Mouse (Mus musculus) CH12F3 (cell line): ENCODE measurements around the gene Cmtm2b.
"Not testable (repeated sequence)": the region's sequence is repeated elsewhere in the genome, so short reads cannot be mapped to it uniquely, and the experiment has no call there.

Experiments
- in situ Hi-C: fragments of 300-500 bp; cut with MboI; formaldehyde crosslinking; loops from 2 replicates; pipeline ENCODE4 v1.14.3; 2020; ENCODE audit warnings: low sequenced_read_pairs

The Cmtm2b gene

GRCm38 (mm10) chr8:104321930-104322329, at the start of gene Cmtm2b:
Cmtm2b (plus strand) TSS chr8:104322230.
- in situ Hi-C loops, result not testable (repeated sequence)

GRCm38 (mm10) chr8:104293081-104293480, 28.9 kb upstream of the Cmtm2b start, which contains the start of gene Cmtm2a:
Cmtm2a (minus strand) TSS chr8:104293181.
- in situ Hi-C loops, result not testable (repeated sequence)

GRCm38 (mm10) chr8:104294396-104294795, 27.6 kb upstream of the Cmtm2b start:
- in situ Hi-C loops, result no loop called here

- in situ Hi-C loops, result not testable (repeated sequence)
Observed at GRCm38 (mm10) chr8:104301577-104301976, 20.5 kb upstream of the Cmtm2b start.

GRCm38 (mm10) chr8:104302536-104302935, 19.5 kb upstream of the Cmtm2b start:
- in situ Hi-C loops, result not testable (repeated sequence)

GRCm38 (mm10) chr8:104304962-104305361, 17.1 kb upstream of the Cmtm2b start:
- in situ Hi-C loops, result no loop called here

- in situ Hi-C loops, result not testable (repeated sequence)
Observed at GRCm38 (mm10) chr8:104308341-104308740, 13.7 kb upstream of the Cmtm2b start.

- in situ Hi-C loops, result not testable (repeated sequence)
Observed at GRCm38 (mm10) chr8:104309441-104310155, 12.4 kb upstream of the Cmtm2b start, which contains the start of the genes Gm45711 and Cmtm1. Gm45711 (minus strand) TSS chr8:104310081. Cmtm1 (minus strand) TSS chr8:104310145.

GRCm38 (mm10) chr8:104312023-104312422, 10.0 kb upstream of the Cmtm2b start:
- in situ Hi-C loops, result not testable (repeated sequence)

- in situ Hi-C loops, result no loop called here
Observed at GRCm38 (mm10) chr8:104313311-104313710, 8.7 kb upstream of the Cmtm2b start.

- in situ Hi-C loops, result not testable (repeated sequence)
Observed at GRCm38 (mm10) chr8:104321267-104321666, 763 bp upstream of the Cmtm2b start, which contains the start of gene Gm11020. Gm11020 (plus strand) TSS chr8:104321567.

GRCm38 (mm10) chr8:104332665-104333631, 10.9 kb downstream of the Cmtm2b start:
- in situ Hi-C loops, result no loop called here

GRCm38 (mm10) chr8:104333786-104334185, 11.8 kb downstream of the Cmtm2b start:
- in situ Hi-C loops, result no loop called here

GRCm38 (mm10) chr8:104334196-104334595, 12.2 kb downstream of the Cmtm2b start:
- in situ Hi-C loops, result no loop called here

GRCm38 (mm10) chr8:104336806-104337205, 14.8 kb downstream of the Cmtm2b start:
- in situ Hi-C loops, result no loop called here

GRCm38 (mm10) chr8:104337890-104338289, 15.9 kb downstream of the Cmtm2b start:
- in situ Hi-C loops, result no loop called here

- in situ Hi-C loops, result no loop called here
Observed at GRCm38 (mm10) chr8:104339229-104339982, 17.4 kb downstream of the Cmtm2b start, which contains the start of gene Cmtm3. Cmtm3 (plus strand) TSS chr8:104339410.

GRCm38 (mm10) chr8:104339983-104340232, 17.9 kb downstream of the Cmtm2b start:
- in situ Hi-C loops, result no loop called here

- in situ Hi-C loops, result no loop called here
Observed at GRCm38 (mm10) chr8:104340233-104341105, 18.4 kb downstream of the Cmtm2b start.

GRCm38 (mm10) chr8:104341106-104341561, 19.1 kb downstream of the Cmtm2b start:
- in situ Hi-C loops, result no loop called here
